Mouse (Mus musculus) left cerebral cortex, postnatal 14 days (tissue): ENCODE measurements around the gene Zfp933. TPM values are rescaled to one million over a fixed set of nuclear protein-coding genes. Genes with fewer than 3 reads are reported as not detected.

Experiments
- total RNA-seq, 2 experiments: library from RNA; stranded (reverse); gene quantifications; 2 replicates each; pipeline ENCODE4 v1.2.3; 2021

The Zfp933 gene
- total RNA-seq, 2 experiments from 2014 or later: 17.1 to 20.4 TPM

Other genes starting within 250 kb of the Zfp933 start
- gene Zfp979, start 205.9 kb downstream of the Zfp933 start, total RNA-seq: under 1 TPM; 0.31 to 0.78 TPM
- not detected for gene Zfp534, start 145.8 kb downstream of the Zfp933 start, total RNA-seq
- 1 to 10 TPM; 2.2 to 2.6 TPM for gene Zfp984, start 38.6 kb downstream of the Zfp933 start, total RNA-seq
- 10 to 100 TPM; 17.5 to 19.7 TPM for gene Miip, start 20.4 kb upstream of the Zfp933 start, total RNA-seq
- 1 to 10 TPM; 7.9 to 8.0 TPM for gene Fv1, start 20.6 kb upstream of the Zfp933 start, total RNA-seq
- 100 to 1,000 TPM; 184 TPM for gene Mfn2, start 56.3 kb upstream of the Zfp933 start, total RNA-seq
- gene Plod1, start 88.4 kb upstream of the Zfp933 start, total RNA-seq: 10 to 100 TPM; 20.3 to 21.8 TPM
- gene 2510039O18Rik, start 92.5 kb upstream of the Zfp933 start, total RNA-seq: 10 to 100 TPM; 26.8 to 30.6 TPM
- not detected for gene Nppb, start 137.4 kb upstream of the Zfp933 start, total RNA-seq
- 1 to 10 TPM in 1 of 2 experiments, under 1 TPM in 1; 0.53 to 1.3 TPM for gene Nppa, start 152.4 kb upstream of the Zfp933 start, total RNA-seq
- gene Clcn6, start 190.5 kb upstream of the Zfp933 start, total RNA-seq: 10 to 100 TPM; 60.1 to 61.1 TPM
- gene Mthfr, start 190.7 kb upstream of the Zfp933 start, total RNA-seq: 10 to 100 TPM; 24.9 to 28.3 TPM
- gene Agtrap, start 239.7 kb upstream of the Zfp933 start, total RNA-seq: 1 to 10 TPM; 5.8 to 8.1 TPM